Mouse (Mus musculus): ENCODE measurements around the gene Sirt4. TPM values are rescaled to one million over a fixed set of nuclear protein-coding genes. Genes with fewer than 3 reads are reported as not detected.

The Sirt4 gene
- polyA plus RNA-seq, 1 experiment from 2014 or later, result 19.8 TPM

- Histone ChIP-seq H3K4me1 (peaks cover 27% of the 10 kb centered on the region), H3K36me3 (peaks cover 33% of the 10 kb centered on the region), H3K9ac (peak overlapping the region; percentile 64), H3K27ac (replicated peaks) (no peak overlapping the region), H3K4me3 (peak overlapping the region; percentile 30), H3K27me3 (replicated peaks) (peaks cover 22% of the 10 kb centered on the region), H3K4me2 (peak overlapping the region; percentile 63), H3K9me3 (no peaks in the 10 kb centered on the region)
- no peak for ATAC-seq (ENCODE audit: extremely low read depth, insufficient number of reproducible peaks, low FRiP score, low TSS enrichment)
- 28% methylated on average over 27 of the region's 27 CpGs for whole genome bisulfite sequencing
Observed at GRCm38 (mm10) chr5:115480101-115480500, 4.4 kb downstream of the Sirt4 start.

DNA sequence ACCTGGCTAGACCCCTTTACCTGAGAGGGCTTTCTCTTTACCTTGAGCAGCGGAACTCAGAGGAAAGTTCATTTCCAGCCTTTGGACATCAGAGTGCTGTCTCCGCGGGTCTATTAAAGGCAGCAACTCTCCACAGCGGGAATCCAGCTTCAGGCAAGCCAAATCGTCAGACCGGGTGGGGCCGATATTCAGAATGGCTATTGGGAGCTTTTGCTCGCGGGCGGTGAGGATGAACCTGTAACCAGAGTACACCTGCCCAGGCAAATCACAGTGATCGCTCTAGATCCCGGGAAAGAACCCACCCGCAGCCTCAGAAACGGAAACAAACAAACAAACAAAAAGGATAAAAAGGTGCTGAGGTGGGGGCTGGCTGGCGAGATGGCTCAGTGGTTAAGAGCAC is 5.0 kb downstream of the Sirt4 start:
- no peak for ATAC-seq (ENCODE audit: extremely low read depth, insufficient number of reproducible peaks, low FRiP score, low TSS enrichment)
- H3K4me3 ChIP-seq, result no peak overlapping the region
- peaks cover 33% of the 10 kb centered on the region for H3K36me3 ChIP-seq
- no peaks in the 10 kb centered on the region for H3K9me3 ChIP-seq
- H3K27me3 ChIP-seq (replicated peaks), result peaks cover 25% of the 10 kb centered on the region
- peaks cover 23% of the 10 kb centered on the region for H3K4me1 ChIP-seq
- 55% methylated on average over 15 of the region's 15 CpGs for WGBS
- peak overlapping the region; percentile 63; the same call in 1 of the 2 replicates for H3K4me2 ChIP-seq
- no peak overlapping the region for H3K9ac ChIP-seq
- H3K27ac ChIP-seq (replicated peaks), result no peak overlapping the region

GRCm38 (mm10) chr5:115476107-115476727 is 8.3 kb downstream of the Sirt4 start:
- peaks cover 15% of the 10 kb centered on the region for H3K4me1 ChIP-seq
- peak overlapping the region; percentile 45 for H3K4me3 ChIP-seq
- H3K9me3 ChIP-seq, result no peaks in the 10 kb centered on the region
- no peak for ATAC-seq (ENCODE audit: extremely low read depth, insufficient number of reproducible peaks, low FRiP score, low TSS enrichment)
- H3K9ac ChIP-seq, result peak overlapping the region; percentile 74
- peak overlapping the region; percentile 67 for H3K4me2 ChIP-seq
- H3K27me3 ChIP-seq (replicated peaks), result peaks cover 18% of the 10 kb centered on the region
- peaks cover 26% of the 10 kb centered on the region for H3K36me3 ChIP-seq
- no peak overlapping the region for H3K27ac ChIP-seq (replicated peaks)
- WGBS, result 36% methylated on average over 12 of the region's 12 CpGs

DNA sequence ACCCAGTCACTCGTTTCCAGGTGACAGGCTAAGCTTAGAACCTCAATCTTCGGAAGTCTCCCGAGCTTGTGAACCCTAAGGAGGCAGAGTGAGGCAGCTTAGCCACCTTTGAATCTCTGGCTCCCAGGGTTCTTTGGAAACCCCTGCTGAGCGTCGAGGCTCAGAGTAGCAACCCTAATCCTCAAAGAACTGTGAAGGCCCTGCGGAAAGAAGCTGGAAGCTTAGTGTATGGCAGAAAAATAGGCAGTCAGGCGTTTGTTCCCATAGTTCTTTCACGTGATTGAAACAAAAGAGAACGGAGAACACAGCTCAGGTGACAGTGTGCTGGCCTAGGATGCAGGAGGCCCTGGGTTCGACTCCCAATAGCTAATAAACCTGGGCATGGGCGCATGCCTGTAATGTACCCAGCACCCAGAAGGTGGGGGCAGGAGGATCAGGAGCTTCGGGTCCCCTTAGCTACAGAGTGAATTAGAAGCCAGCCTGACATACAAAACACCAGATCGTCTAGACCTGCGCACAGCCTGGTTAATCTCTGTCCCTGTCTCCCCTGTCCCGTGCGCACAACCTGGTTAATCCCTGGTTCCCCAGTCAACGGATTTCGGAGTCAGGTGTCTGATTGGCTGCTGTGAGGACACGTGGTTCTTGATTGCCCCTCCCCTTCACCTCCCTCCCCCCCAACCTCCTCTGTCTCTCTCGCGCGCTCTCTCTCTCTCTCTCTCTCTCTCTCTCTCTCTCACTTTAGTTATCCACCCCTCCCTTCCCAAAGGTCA is 9.0 kb downstream of the Sirt4 start:
- Histone ChIP-seq H3K27me3 (replicated peaks) (peaks cover 14% of the 10 kb centered on the region), H3K36me3 (peaks cover 22% of the 10 kb centered on the region), H3K27ac (replicated peaks) (no peak overlapping the region), H3K4me2 (peak overlapping the region; percentile 67), H3K9ac (peak overlapping the region; percentile 74), H3K9me3 (no peaks in the 10 kb centered on the region), H3K4me3 (peak overlapping the region; percentile 45), H3K4me1 (peaks cover 18% of the 10 kb centered on the region)
- no peak for ATAC-seq (ENCODE audit: extremely low read depth, insufficient number of reproducible peaks, low FRiP score, low TSS enrichment)
- WGBS, result 11% methylated on average over 22 of the region's 22 CpGs

GRCm38 (mm10) chr5:115474174-115474828 is 10.2 kb downstream of the Sirt4 start:
- H3K4me3 ChIP-seq, result peak overlapping the region; percentile 17
- peaks cover 5% of the 10 kb centered on the region; the same call in 1 of the 2 replicates for H3K27me3 ChIP-seq (replicated peaks)
- WGBS, result 56% methylated on average over 22 of the region's 22 CpGs

DNA sequence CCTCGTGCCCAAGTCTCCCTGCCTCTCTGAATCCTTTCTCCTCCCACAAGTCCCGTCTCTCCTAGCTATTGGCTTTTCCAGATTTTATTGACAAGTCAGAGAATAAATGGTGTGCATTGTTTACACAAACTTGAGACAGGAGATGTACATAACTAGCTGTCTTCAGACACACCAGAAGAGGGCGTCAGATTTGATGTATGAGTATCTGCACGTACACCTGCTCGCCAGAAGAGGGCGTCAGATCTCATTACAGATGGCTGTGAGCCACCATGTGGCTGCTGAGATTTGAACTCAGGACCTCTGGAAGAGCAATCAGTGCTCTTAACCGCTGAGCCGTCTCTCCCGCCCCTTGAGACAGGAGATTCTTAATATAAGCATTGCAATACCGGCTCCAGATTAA is 11.3 kb downstream of the Sirt4 start:
- Histone ChIP-seq H3K36me3 (peaks cover 8% of the 10 kb centered on the region; the same call in 1 of the 2 replicates), H3K27me3 (replicated peaks) (peaks cover 5% of the 10 kb centered on the region; the same call in 1 of the 2 replicates), H3K4me3 (no peak overlapping the region), H3K27ac (replicated peaks) (no peak overlapping the region), H3K9me3 (no peaks in the 10 kb centered on the region), H3K9ac (no peak overlapping the region), H3K4me1 (peaks cover 16% of the 10 kb centered on the region), H3K4me2 (no peak overlapping the region)
- WGBS, result 70% methylated on average over 10 of the region's 10 CpGs
- no peak for ATAC-seq (ENCODE audit: extremely low read depth, insufficient number of reproducible peaks, low FRiP score, low TSS enrichment)

More at GRCm38 (mm10) chr5:115474174-115474828, 10.2 kb downstream of the Sirt4 start:
- Histone ChIP-seq H3K36me3 (peaks cover 12% of the 10 kb centered on the region), H3K4me2 (peak overlapping the region; percentile 42), H3K9ac (no peak overlapping the region), H3K27ac (replicated peaks) (no peak overlapping the region), H3K9me3 (no peaks in the 10 kb centered on the region), H3K4me1 (peaks cover 16% of the 10 kb centered on the region)
- ATAC-seq (ENCODE audit: extremely low read depth, insufficient number of reproducible peaks, low FRiP score, low TSS enrichment), result no peak

- no peak overlapping the region for H3K9ac ChIP-seq
- no peaks in the 10 kb centered on the region for H3K36me3 ChIP-seq
- H3K27ac ChIP-seq (replicated peaks), result no peak overlapping the region
- peak overlapping the region; percentile 39 for H3K4me2 ChIP-seq
- peaks cover 5% of the 10 kb centered on the region; the same call in 1 of the 2 replicates for H3K27me3 ChIP-seq (replicated peaks)
- 34% methylated on average over 20 of the region's 20 CpGs for WGBS
- no peak for ATAC-seq (ENCODE audit: extremely low read depth, insufficient number of reproducible peaks, low FRiP score, low TSS enrichment)
- peaks cover 19% of the 10 kb centered on the region for H3K4me1 ChIP-seq
- H3K4me3 ChIP-seq, result no peak overlapping the region
- no peaks in the 10 kb centered on the region for H3K9me3 ChIP-seq
Observed at GRCm38 (mm10) chr5:115470766-115471531, 13.6 kb downstream of the Sirt4 start.

DNA sequence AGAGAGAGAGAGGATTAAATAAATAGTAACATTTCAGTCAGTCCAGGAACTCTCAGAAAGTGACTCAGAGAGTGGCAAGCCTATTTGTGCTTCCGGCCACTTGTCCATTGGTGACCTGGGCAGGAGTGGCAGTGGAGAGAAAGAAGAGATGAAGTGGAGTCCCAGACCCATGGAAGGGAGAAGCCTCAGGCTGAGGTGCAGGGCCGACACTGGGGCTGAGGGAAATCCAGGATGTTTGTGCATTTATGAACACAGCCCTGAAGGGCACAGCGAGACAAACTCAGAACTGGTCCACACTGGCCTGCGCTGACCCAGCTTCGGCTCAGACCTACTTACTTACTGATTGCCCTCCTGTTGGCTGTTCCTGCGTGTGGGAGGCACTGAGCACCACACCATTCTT is 14.7 kb downstream of the Sirt4 start:
- Histone ChIP-seq H3K4me1 (peaks cover 14% of the 10 kb centered on the region; the same call in 1 of the 2 replicates), H3K4me3 (no peak overlapping the region), H3K9ac (no peak overlapping the region), H3K9me3 (no peaks in the 10 kb centered on the region), H3K4me2 (no peak overlapping the region), H3K27ac (replicated peaks) (no peak overlapping the region), H3K27me3 (replicated peaks) (peaks cover 4% of the 10 kb centered on the region; the same call in 1 of the 2 replicates), H3K36me3 (no peaks in the 10 kb centered on the region)
- ATAC-seq (ENCODE audit: extremely low read depth, insufficient number of reproducible peaks, low FRiP score, low TSS enrichment), result no peak
- 59% methylated on average over 6 of the region's 6 CpGs for WGBS

GRCm38 (mm10) chr5:115465642-115466420 is 18.7 kb downstream of the Sirt4 start, which contains the start of gene Pla2g1b:
Pla2g1b (plus strand) TSS chr5:115466262.
- H3K36me3 ChIP-seq, result no peaks in the 10 kb centered on the region
- no peak within 1 kb of the TSS for H3K4me2 ChIP-seq
- H3K27ac ChIP-seq (replicated peaks), result no peak within 1 kb of the TSS; the same call in 1 of the 2 replicates
- no peaks in the 10 kb centered on the region for H3K27me3 ChIP-seq (replicated peaks)
- peaks cover 6% of the 10 kb centered on the region; the same call in 1 of the 2 replicates for H3K4me1 ChIP-seq
- H3K9me3 ChIP-seq, result no peaks in the 10 kb centered on the region
- 32% methylated on average over 9 of the region's 9 CpGs for WGBS
- H3K4me3 ChIP-seq, result no peak within 1 kb of the TSS
- no peak within 1 kb of the TSS for H3K9ac ChIP-seq
- ATAC-seq (ENCODE audit: extremely low read depth, insufficient number of reproducible peaks, low FRiP score, low TSS enrichment), result no peak

DNA sequence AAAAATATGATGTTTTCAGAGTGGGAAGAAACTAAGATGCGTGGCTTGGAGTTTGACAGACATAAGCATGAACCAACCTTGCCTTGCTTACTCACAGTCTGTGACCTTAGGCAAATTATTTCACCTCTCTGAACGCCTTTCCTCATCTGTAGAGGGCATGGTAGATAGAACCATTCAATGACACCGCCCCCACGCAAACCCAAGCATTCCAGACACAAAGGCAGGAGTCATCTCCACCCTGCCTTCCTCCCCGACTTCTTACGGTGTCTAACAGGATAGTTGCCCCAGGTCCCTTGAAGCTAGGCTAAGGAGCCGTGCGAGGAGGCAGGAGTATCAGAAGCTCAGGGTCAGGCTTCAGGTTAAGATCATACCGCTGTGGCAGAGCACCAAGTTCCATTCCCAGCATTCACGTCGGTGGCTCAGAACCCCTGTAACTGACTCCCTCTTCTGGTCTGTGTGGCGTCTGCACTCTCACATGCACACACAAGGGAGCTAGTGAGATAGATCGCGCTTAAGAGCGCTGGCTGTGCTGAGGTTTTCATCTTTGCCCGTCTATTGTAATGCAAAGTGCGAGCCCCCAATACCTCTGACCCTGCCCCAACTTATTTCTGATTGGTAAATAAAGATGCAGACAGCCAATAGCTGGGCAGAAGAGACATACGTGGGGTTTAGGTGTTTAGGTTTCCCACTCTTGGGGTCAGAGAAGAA is 20.0 kb downstream of the Sirt4 start:
- Histone ChIP-seq H3K27ac (replicated peaks) (no peak overlapping the region), H3K9ac (no peak overlapping the region), H3K4me3 (no peak overlapping the region), H3K27me3 (replicated peaks) (no peaks in the 10 kb centered on the region), H3K9me3 (no peaks in the 10 kb centered on the region), H3K4me2 (no peak overlapping the region), H3K4me1 (peaks cover 5% of the 10 kb centered on the region; the same call in 1 of the 2 replicates), H3K36me3 (no peaks in the 10 kb centered on the region)
- WGBS, result 76% methylated on average over 18 of the region's 18 CpGs
- ATAC-seq (ENCODE audit: extremely low read depth, insufficient number of reproducible peaks, low FRiP score, low TSS enrichment), result no peak

All from heart, embryonic 13.5 days (tissue).